Mouse (Mus musculus) heart, embryonic 14.5 days (tissue): ENCODE results near the gene Rasl12. TPM values are rescaled to one million over a fixed set of nuclear protein-coding genes. Genes with fewer than 3 reads are reported as not detected.

Source experiments
- ATAC-seq: fragments of 200-750 bp; cut with Nextera tagmentation; 2 replicates; pipeline ENCODE4 v1.8.0; 2017; ENCODE audit warnings: low read depth, moderate TSS enrichment; ENCODE audit not compliant: insufficient number of reproducible peaks, insufficient read depth, low FRiP score
- H3K27ac ChIP-seq, 2 experiments: fragments of 200-500 bp in 1 of 2; fragments of 300-500 bp in 1 of 2; sonication (generic) in 1 of 2; replicated peaks in 1 of 2; 2 replicates each; pipeline ENCODE4 v1.5.1; 2012 to 2014; ENCODE audit warnings: low read depth in 2 of 2, low read length in 2 of 2, control low read depth in 1 of 2, mild to moderate bottlenecking in 1 of 2, mixed read lengths in 1 of 2; ENCODE audit not compliant: control insufficient read depth in 1 of 2, insufficient read depth in 1 of 2
- H3K27me3 ChIP-seq: fragments of 300-500 bp; sonication (generic); 2 replicates; pipeline ENCODE4 v1.6.1; 2014; ENCODE audit warnings: mild to moderate bottlenecking, low read length, control low read depth; ENCODE audit not compliant: control insufficient read depth, insufficient read depth
- H3K36me3 ChIP-seq: fragments of 300-500 bp; sonication (generic); 2 replicates; pipeline ENCODE4 v1.6.1; 2014; ENCODE audit warnings: mild to moderate bottlenecking, control low read depth, low read length, mixed read lengths; ENCODE audit not compliant: control insufficient read depth, insufficient read depth
- H3K4me1 ChIP-seq, 2 experiments: fragments of 200-500 bp in 1 of 2; fragments of 300-500 bp in 1 of 2; sonication (generic) in 1 of 2; 2 replicates each; pipeline ENCODE4 v1.6.1; 2012 to 2014; ENCODE audit warnings: low read length in 2 of 2, control low read depth in 1 of 2, mixed read lengths in 1 of 2; ENCODE audit not compliant: control insufficient read depth in 2 of 2, insufficient read depth in 2 of 2
- H3K4me2 ChIP-seq: fragments of 300-500 bp; sonication (generic); 2 replicates; pipeline ENCODE4 v1.6.1; 2014; ENCODE audit warnings: mild to moderate bottlenecking, low read length
- H3K4me3 ChIP-seq, 2 experiments: fragments of 200-500 bp in 1 of 2; fragments of 300-500 bp in 1 of 2; sonication (generic) in 1 of 2; 2 replicates each; pipeline ENCODE4 v1.5.1; 2012 to 2014; ENCODE audit warnings: low read length in 2 of 2, mild to moderate bottlenecking in 2 of 2, control low read depth in 1 of 2, low read depth in 1 of 2, moderate library complexity in 1 of 2; ENCODE audit not compliant: control insufficient read depth in 1 of 2, insufficient read depth in 1 of 2
- H3K9ac ChIP-seq: fragments of 300-500 bp; sonication (generic); 2 replicates; pipeline ENCODE4 v1.6.1; 2014; ENCODE audit warnings: mild to moderate bottlenecking, low read length
- H3K9me3 ChIP-seq: fragments of 300-500 bp; sonication (generic); 2 replicates; pipeline ENCODE4 v1.6.1; 2016; ENCODE audit warnings: low read length, control low read depth; ENCODE audit not compliant: control insufficient read depth
- WGBS: fragments of 180-500 bp; shearing (Covaris S2); extraction: QIAGEN DNeasy Blood & Tissue Kit; methylation state at CpG from one replicate; pipeline ENCODE4 v1.1.7; 2014; 5-methylcytosine and 5-hydroxymethylcytosine counted together
- polyA plus RNA-seq: library from polyadenylated mRNA; unstranded; fragments of >200 nt; fragmentation: Nextera tagmentation; extraction: Ambion mirVana; gene quantifications from 2 replicates; pipeline ENCODE4 v1.2.1, GENCODE M21; 2014

Gene Rasl12
- polyA plus RNA-seq, 1 experiment from 2014 or later: 6.1 TPM

GRCm38 (mm10) chr9:65458975-65459374 lies 60.7 kb downstream of the Rasl12 start:
- Histone ChIP-seq H3K36me3 (no peaks in the 10 kb centered on the region; the same call in 1 of the 2 replicates), H3K9me3 (no peaks in the 10 kb centered on the region), H3K4me2 (no peak overlapping the region), H3K9ac (no peak overlapping the region), H3K27ac (no peak overlapping the region), H3K4me3 (no peak overlapping the region), H3K27me3 (no peaks in the 10 kb centered on the region), H3K4me1 (peaks cover 6 to 9% of the 10 kb centered on the region in 2 experiments)
- ATAC-seq: no peak
- WGBS: 86% methylated on average over 2 of the region's 2 CpGs

- ATAC-seq: no peak
- Histone ChIP-seq H3K4me2 (peak overlapping the region; percentile 69), H3K36me3 (no peaks in the 10 kb centered on the region), H3K27ac (peak overlapping the region; percentile 67 to 88; a peak in 3 of 4 replicates), H3K9me3 (no peaks in the 10 kb centered on the region), H3K4me3 (peak overlapping the region in 1 of 2 experiments; percentile 93; a peak in 3 of 4 replicates), H3K4me1 (peaks cover 6 to 9% of the 10 kb centered on the region in 2 experiments), H3K27me3 (no peaks in the 10 kb centered on the region), H3K9ac (peak overlapping the region; percentile 89; the same call in 1 of the 2 replicates)
- 60% methylated on average over 3 of the region's 3 CpGs for WGBS
Measured at GRCm38 (mm10) chr9:65460198-65460597, 61.9 kb downstream of the Rasl12 start.

DNA sequence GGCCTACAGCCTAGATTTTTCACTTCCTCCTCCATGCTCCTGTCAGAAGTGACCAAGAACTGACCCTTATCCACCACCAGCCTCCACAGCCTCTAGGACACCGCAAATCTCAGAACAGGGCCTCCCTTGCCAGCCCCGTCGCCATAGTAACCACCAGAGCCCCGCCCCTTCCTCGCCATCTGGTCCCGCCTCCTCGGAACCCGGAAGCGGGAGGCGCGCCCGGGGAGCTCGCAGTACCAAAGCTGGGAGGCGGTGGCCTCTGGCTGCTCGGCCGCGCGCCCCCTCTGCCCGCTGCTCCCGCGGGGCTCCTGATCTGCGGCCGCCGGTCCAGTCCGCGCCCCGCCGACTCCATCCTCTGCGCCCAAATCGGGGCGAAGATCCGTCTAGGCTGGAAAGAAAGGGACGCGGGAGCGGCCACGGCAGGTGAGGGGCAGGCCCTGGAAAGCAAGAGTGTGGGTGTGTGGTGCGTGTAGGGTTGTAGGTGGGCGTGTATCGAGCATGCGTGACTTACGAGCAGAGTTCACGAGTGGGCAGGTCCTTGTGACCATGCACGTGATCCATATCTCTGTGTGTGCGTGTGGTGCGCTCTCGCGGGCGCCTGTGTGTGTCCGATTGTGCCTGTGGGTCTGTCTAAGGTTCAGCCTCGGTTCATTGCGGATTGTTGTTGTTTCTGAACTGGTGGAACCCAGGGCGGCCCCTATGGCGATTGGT lies 62.6 kb downstream of the Rasl12 start, which contains the start of gene Spg21:
Gene Spg21 (plus strand): TSS at position 216 of the 711 bp plus-strand sequence.
- peak; percentile 94 for ATAC-seq
- Histone ChIP-seq H3K4me1 (peaks cover 6 to 9% of the 10 kb centered on the region in 2 experiments), H3K27me3 (no peaks in the 10 kb centered on the region), H3K9ac (peak within 1 kb of the TSS; percentile 89), H3K4me2 (peak within 1 kb of the TSS; percentile 69), H3K36me3 (peaks cover 6% of the 10 kb centered on the region; the same call in 1 of the 2 replicates), H3K4me3 (peak within 1 kb of the TSS; percentile 88 to 93), H3K27ac (peak within 1 kb of the TSS; percentile 77 to 88), H3K9me3 (no peaks in the 10 kb centered on the region)
- under 1% methylated on average over 52 of the region's 53 CpGs for WGBS

GRCm38 (mm10) chr9:65462544-65462943 lies 64.2 kb downstream of the Rasl12 start:
- Histone ChIP-seq H3K4me3 (no peak overlapping the region), H3K4me2 (no peak overlapping the region), H3K4me1 (peaks cover 6 to 9% of the 10 kb centered on the region in 2 experiments), H3K27me3 (no peaks in the 10 kb centered on the region), H3K36me3 (peaks cover 17% of the 10 kb centered on the region), H3K9ac (no peak overlapping the region), H3K9me3 (no peaks in the 10 kb centered on the region), H3K27ac (no peak overlapping the region)
- 65% methylated on average over 5 of the region's 5 CpGs for WGBS
- ATAC-seq: no peak

DNA sequence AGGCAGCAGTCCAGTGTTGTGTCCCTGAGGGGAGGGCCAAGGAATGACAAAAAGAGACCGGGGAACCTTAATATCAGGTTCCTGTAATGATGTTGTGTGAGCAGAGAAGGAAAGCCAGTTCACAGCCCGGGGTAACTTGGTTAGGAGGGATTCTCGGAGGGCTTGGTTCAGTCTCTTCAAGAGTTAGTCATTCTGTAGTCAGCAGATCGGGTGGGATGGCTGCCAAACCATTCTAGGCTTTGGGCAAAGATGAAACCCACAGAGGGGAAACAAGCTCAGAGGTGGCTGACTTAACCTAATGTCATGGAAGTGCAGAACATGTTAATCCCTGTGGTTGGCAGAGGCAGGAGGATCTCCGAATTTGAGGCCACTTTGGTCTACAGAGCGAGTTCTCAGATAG lies 65.9 kb downstream of the Rasl12 start:
- H3K4me3 ChIP-seq: no peak overlapping the region
- H3K9me3 ChIP-seq: no peaks in the 10 kb centered on the region
- WGBS: 92% methylated on average over 6 of the region's 6 CpGs
- no peak overlapping the region for H3K4me2 ChIP-seq
- peaks cover 29% of the 10 kb centered on the region for H3K36me3 ChIP-seq
- no peak overlapping the region for H3K9ac ChIP-seq
- no peaks in the 10 kb centered on the region for H3K27me3 ChIP-seq
- peaks cover 6 to 9% of the 10 kb centered on the region in 2 experiments for H3K4me1 ChIP-seq
- no peak overlapping the region for H3K27ac ChIP-seq
- ATAC-seq: no peak

Other genes starting within 250 kb of the Rasl12 start
- gene Parp16, start 203.2 kb upstream of the Rasl12 start, polyA plus RNA-seq: 4.3 and 5.6 TPM in 2 replicates
- gene Cilp, start 133.3 kb upstream of the Rasl12 start, polyA plus RNA-seq: not detected in 2 replicates
- 49.4 and 52.9 TPM in 2 replicates for gene Clpx, start 104.2 kb upstream of the Rasl12 start, polyA plus RNA-seq
- gene Pdcd7, start 52.4 kb upstream of the Rasl12 start, polyA plus RNA-seq: 8.4 and 10.9 TPM in 2 replicates
- not detected in 2 replicates for gene Ubap1l, start 37.5 kb upstream of the Rasl12 start, polyA plus RNA-seq
- gene Kbtbd13, start 6.9 kb upstream of the Rasl12 start, polyA plus RNA-seq: 0.73 and 1.5 TPM in 2 replicates
- gene Slc51b, start 24.4 kb downstream of the Rasl12 start, polyA plus RNA-seq: not detected in 2 replicates
- gene Mtfmt, start 37.3 kb downstream of the Rasl12 start, polyA plus RNA-seq: 14.3 and 15.8 TPM in 2 replicates
- 65.0 and 72.0 TPM in 2 replicates for gene Spg21, start 62.4 kb downstream of the Rasl12 start, polyA plus RNA-seq
- not detected in 2 replicates for gene Ankdd1a, start 121.7 kb downstream of the Rasl12 start, polyA plus RNA-seq
- gene Plekho2, start 181.5 kb downstream of the Rasl12 start, polyA plus RNA-seq: 8.8 and 9.8 TPM in 2 replicates
- gene Pif1, start 188.7 kb downstream of the Rasl12 start, polyA plus RNA-seq: 8.7 and 9.2 TPM in 2 replicates
- 125 TPM in 2 replicates for gene Rbpms2, start 231.1 kb downstream of the Rasl12 start, polyA plus RNA-seq